Mouse (Mus musculus): ENCODE measurements around the gene Tnp2.

GRCm38 (mm10) chr16:10768821-10769220, 19.6 kb downstream of the Tnp2 start:
- no peak for TF ChIP-seq CTCF (IDR thresholded peaks at IDR 0.05; ENCODE audit: low read depth)
- TF ChIP-seq EP300 (optimal IDR thresholded peaks at IDR 0.05) = no peak
